Mouse (Mus musculus) forebrain, postnatal 0 days (tissue): ENCODE results near the gene Pde6d. TPM values are rescaled to one million over a fixed set of nuclear protein-coding genes. Genes with fewer than 3 reads are reported as not detected.

ENCODE experiments used
- ATAC-seq: fragments of 200-750 bp; cut with Nextera tagmentation; 2 replicates; pipeline ENCODE4 v1.8.0; 2017; ENCODE audit warnings: mild to moderate bottlenecking, moderate library complexity
- DNase-seq: peaks from one replicate; pipeline ENCODE4 v3.0.0-alpha.2; 2015
- H3K27ac ChIP-seq: fragments of 300-500 bp; sonication (generic); 2 replicates; pipeline ENCODE4 v1.5.1; 2014; ENCODE audit warnings: low read depth, mild to moderate bottlenecking, antibody characterized with exemption, low read length, moderate library complexity, mixed read lengths
- H3K27me3 ChIP-seq: fragments of 300-500 bp; sonication (generic); 2 replicates; pipeline ENCODE4 v1.6.1; 2014; ENCODE audit warnings: mild to moderate bottlenecking, low read length, mixed read lengths; ENCODE audit not compliant: insufficient read depth
- H3K36me3 ChIP-seq: fragments of 300-500 bp; sonication (generic); 2 replicates; pipeline ENCODE4 v1.6.1; 2014; ENCODE audit warnings: mild to moderate bottlenecking, moderate library complexity; ENCODE audit not compliant: insufficient read depth
- H3K4me1 ChIP-seq: fragments of 300-500 bp; sonication (generic); 2 replicates; pipeline ENCODE4 v1.6.1; 2014; ENCODE audit warnings: antibody characterized with exemption; ENCODE audit not compliant: insufficient read depth
- H3K4me2 ChIP-seq: fragments of 300-500 bp; sonication (generic); 2 replicates; pipeline ENCODE4 v1.6.1; 2014; ENCODE audit warnings: low read depth, mild to moderate bottlenecking, moderate library complexity
- H3K4me3 ChIP-seq: fragments of 300-500 bp; sonication (generic); 2 replicates; pipeline ENCODE4 v1.5.1; 2014; ENCODE audit warnings: low read depth, low read length, mixed read lengths
- H3K9ac ChIP-seq: fragments of 300-500 bp; sonication (generic); 2 replicates; pipeline ENCODE4 v1.6.1; 2014; ENCODE audit warnings: mild to moderate bottlenecking
- H3K9me3 ChIP-seq: fragments of 300-500 bp; sonication (generic); 2 replicates; pipeline ENCODE4 v1.6.1; 2016; ENCODE audit warnings: low read length
- CTCF ChIP-seq: sonication (generic); IDR thresholded peaks from 2 replicates; pipeline ENCODE4 v1.5.1; 2016; ENCODE audit warnings: antibody characterized with exemption, control low read depth, low read depth
- WGBS: fragments of 180-500 bp; shearing (Covaris S2); extraction: QIAGEN DNeasy Blood & Tissue Kit; methylation state at CpG from one replicate; pipeline ENCODE4 v1.1.7; 2014; 5-methylcytosine and 5-hydroxymethylcytosine counted together
- polyA plus RNA-seq: library from polyadenylated mRNA; unstranded; fragments of >200 nt; fragmentation: Nextera tagmentation; extraction: Ambion mirVana; gene quantifications from 2 replicates; pipeline ENCODE4 v1.2.1, GENCODE M21; 2015
- total RNA-seq: library from RNA; depleted of rRNA; stranded (reverse); fragments of >200 nt; gene quantifications from 2 replicates; pipeline ENCODE4 v1.2.3, GENCODE M21; 2014

Gene Pde6d
- total and polyA plus RNA-seq, 2 experiments from 2014 or later: 44.9 to 116 TPM

DNA sequence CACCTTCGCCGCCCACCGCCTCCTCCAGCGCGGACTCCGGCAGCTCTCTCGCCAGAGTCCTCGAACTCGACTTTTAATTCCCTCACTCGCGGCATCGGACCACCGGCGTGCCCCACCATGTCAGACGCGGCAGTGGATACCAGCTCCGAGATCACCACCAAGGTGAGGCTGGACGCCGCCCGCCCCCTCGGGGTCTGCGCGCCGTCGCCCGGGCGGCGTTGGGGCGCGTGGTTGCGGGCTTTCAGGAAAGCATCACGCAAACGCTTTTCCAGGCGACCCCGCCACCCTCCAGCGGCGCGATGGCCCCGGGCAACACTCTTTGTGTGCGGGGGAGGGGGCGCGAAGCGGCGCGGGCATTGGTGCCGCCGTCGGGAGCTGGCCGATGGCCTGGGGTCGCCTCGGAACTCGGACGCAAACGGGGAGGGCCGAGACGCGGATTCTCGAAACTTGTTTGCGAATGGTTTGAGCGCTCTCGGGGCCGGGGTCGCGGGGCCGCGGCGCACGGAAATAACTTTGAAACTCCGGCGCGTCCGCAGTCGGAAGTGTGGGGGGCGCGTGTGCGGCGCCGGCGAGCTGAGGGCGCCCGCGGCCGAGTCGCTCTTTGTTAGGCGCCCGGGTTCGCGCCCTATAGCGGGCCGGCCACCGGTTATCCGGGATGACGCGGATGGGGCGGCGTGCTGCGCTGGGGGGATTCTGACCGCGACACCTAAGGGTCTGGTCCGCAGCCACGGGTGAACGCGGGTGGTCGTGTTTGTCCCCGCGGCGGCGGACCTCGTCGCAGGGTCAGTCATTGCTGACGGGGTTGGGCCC is 55.4 kb downstream of the Pde6d start:
- Histone ChIP-seq H3K9ac (peak overlapping the region; percentile 99), H3K4me3 (peak overlapping the region; percentile 92), H3K36me3 (peaks cover 13% of the 10 kb centered on the region), H3K27ac (peak overlapping the region; percentile 100), H3K27me3 (no peaks in the 10 kb centered on the region), H3K4me1 (peaks cover 15% of the 10 kb centered on the region; the same call in 1 of the 2 replicates), H3K9me3 (no peaks in the 10 kb centered on the region), H3K4me2 (peak overlapping the region; percentile 69)
- TF ChIP-seq CTCF: no peak
- WGBS: 1% methylated on average over 105 of the region's 111 CpGs
- peak; percentile 48 for DNase-seq
- ATAC-seq: no peak

DNA sequence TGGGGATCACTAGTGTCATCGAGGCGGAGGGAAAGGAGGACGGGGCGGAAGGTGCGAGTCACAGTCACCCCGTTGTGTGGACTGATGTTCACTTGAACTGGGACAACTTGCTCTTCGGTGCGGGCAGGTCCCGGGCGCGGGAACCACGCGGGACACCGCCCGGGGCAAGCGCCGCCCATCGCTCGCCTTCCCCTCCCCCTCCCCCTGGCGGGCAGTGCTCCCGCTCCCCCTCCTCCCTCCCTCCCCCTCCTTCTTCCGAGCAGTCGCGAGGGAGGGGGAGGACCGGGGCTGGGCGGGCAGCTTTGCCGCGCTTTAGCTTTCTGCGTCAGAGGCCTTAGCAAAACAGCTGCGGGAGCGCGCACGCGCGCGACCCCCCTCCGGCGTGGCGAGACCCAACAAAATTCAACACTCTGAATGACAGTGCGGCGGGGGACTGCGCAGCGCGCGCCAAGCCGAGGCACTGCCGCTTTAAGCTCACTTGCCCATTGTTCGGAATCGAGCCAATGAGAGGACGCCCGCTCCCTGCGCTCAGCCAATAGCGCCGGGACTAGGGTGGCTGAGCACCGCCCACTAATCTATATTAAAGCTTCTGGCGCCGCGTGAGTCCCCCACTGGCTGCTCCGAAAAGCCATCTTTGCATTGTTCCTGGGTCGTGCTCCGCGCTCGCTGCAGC is 56.2 kb downstream of the Pde6d start, which contains the start of gene Ptma:
Gene Ptma, plus strand, starts transcription at position 611 of the 673 bp plus-strand sequence.
- no peaks in the 10 kb centered on the region for H3K9me3 ChIP-seq
- H3K27ac ChIP-seq: peak within 1 kb of the TSS; percentile 100
- WGBS: 2% methylated on average over 56 of the region's 63 CpGs
- peak within 1 kb of the TSS; percentile 97 for H3K4me2 ChIP-seq
- ATAC-seq: peak; percentile 92
- no peaks in the 10 kb centered on the region for H3K27me3 ChIP-seq
- peaks cover 6% of the 10 kb centered on the region for H3K36me3 ChIP-seq
- H3K4me1 ChIP-seq: peaks cover 13% of the 10 kb centered on the region; the same call in 1 of the 2 replicates
- 0 out of 2 replicates have a peak, but pooled peaks have one; percentile 3 for TF ChIP-seq CTCF
- H3K4me3 ChIP-seq: peak within 1 kb of the TSS; percentile 92
- H3K9ac ChIP-seq: peak within 1 kb of the TSS; percentile 99
- DNase-seq: peak; percentile 100

DNA sequence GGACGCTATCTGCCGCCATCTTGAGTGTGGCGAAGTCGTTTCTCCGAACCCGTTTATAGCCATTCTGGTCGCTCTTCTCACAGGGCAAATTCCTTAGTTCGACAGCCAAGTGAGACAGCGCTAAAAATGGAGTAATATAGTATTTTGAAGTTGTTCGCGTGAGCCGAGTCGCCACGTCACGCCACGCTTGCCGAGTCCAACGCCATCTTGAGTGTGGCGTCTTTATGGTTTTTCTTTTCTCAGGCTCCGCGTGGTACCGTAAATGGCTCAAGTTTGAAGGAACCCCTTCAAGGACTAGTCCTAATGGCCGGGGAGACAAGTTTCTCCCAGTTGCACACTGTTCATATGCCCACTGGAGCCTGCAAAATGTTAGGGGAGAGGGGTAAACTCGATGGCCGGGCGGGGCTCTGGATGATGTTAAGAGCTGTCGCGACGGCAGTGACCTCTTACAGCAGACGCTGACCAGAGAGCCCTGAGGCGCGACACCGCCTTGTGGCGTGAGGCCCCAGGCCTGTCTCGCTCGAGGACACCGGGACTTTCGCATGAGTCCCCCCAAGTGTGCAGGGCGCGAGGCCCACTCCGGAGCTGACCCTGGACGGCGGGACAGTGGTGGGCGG is 56.8 kb downstream of the Pde6d start:
- Histone ChIP-seq H3K4me2 (peak overlapping the region; percentile 97), H3K9ac (peak overlapping the region; percentile 95), H3K9me3 (no peaks in the 10 kb centered on the region), H3K4me3 (peak overlapping the region; percentile 92), H3K4me1 (peaks cover 13% of the 10 kb centered on the region; the same call in 1 of the 2 replicates), H3K36me3 (peaks cover 1% of the 10 kb centered on the region; the same call in 1 of the 2 replicates), H3K27ac (peak overlapping the region; percentile 100), H3K27me3 (no peaks in the 10 kb centered on the region)
- DNase-seq (no peak), ATAC-seq (peak; percentile 12)
- TF ChIP-seq CTCF: no peak
- 2% methylated on average over 44 of the region's 44 CpGs for WGBS

DNA sequence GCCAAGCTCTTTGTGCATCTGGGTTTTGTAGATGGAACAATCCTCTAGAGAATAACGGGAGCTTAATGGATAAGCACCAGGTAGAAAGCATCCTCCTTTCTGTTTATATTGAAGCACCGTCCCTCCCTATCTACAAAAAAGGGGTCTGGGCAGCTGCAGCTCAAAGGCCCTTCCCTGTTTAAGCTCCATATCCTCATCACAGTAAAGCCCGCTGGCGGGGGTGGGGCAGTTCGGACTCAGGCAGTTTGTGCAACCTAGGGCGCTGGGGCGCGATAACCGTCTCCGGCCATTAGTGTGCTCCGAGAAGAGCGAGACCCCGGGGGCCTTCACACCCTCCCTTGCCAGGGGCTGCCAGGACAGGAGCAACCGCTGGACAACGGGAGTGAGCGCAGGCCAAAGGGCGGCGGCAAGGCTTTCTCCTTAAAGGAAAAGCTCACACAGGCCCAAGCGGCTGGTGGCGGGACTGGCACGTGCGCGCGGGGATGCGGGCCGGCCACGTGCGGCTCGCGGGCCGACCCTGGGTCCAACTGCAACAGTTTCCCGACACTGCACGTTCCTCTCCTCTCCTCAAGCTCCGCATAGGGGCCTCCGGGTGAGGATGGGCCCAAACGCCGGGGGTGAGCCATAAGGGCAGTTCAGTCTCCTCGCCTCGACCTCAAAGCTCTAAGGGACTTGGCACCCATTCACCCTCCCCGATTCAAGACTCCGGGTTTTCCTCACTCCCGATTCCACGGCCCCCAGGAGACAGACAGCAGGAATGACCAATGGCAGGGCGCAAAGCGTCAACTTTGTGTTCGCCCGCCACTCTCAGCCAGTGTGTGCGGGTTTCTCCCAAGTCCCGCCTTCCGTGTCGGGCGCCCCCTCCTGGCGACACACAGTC is 57.6 kb downstream of the Pde6d start:
- TF ChIP-seq CTCF: peak; percentile 96
- Histone ChIP-seq H3K36me3 (no peaks in the 10 kb centered on the region), H3K27ac (peak overlapping the region; percentile 100), H3K27me3 (no peaks in the 10 kb centered on the region), H3K9me3 (no peaks in the 10 kb centered on the region), H3K4me2 (peak overlapping the region; percentile 97), H3K4me3 (peak overlapping the region; percentile 92), H3K9ac (peak overlapping the region; percentile 95), H3K4me1 (peaks cover 13% of the 10 kb centered on the region; the same call in 1 of the 2 replicates)
- WGBS: 2% methylated on average over 53 of the region's 53 CpGs
- ATAC-seq: peak; percentile 71
- peak; percentile 100 for DNase-seq

DNA sequence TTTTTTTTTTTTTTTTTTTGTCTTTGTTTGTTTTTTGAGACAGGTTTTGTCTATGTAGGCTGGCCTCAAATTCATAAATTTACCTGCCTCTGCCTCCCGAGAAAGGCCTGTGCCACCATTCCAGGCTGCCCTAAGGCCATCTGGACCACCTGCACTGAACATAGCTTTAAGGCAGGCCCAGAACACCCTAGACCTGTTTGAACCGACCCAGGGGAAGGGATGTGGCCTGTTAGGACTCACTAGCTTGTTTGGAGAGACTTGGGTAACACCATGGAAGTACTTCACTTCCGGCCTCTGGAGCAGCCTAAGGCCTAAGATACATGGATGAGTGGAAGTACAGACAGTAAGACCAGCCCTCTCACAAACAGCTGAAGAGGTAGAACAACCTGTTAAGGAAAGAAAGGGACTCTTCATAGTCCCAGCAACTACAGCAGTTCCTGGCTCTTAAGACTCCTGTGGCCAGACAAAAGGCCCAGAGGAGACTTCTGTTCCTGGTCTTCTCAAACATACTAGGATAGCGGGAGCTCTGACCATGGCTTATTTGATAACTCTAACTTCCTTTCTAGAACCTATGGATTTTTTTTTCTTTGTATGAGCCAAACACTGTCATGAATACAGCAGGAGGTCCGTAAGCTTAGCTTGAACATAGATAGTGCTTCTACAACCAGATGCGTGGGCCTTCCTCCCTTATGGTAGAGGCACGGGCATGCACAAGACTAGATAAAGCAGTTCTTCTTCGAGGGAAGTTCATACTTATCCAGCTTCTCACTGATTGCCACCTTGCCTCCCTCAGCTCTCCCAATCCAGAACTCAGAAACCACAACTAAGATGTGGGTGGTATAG is 58.4 kb downstream of the Pde6d start:
- H3K4me1 ChIP-seq: peaks cover 9% of the 10 kb centered on the region; the same call in 1 of the 2 replicates
- H3K9me3 ChIP-seq: no peaks in the 10 kb centered on the region
- no peaks in the 10 kb centered on the region for H3K36me3 ChIP-seq
- peak overlapping the region; percentile 95 for H3K9ac ChIP-seq
- peak overlapping the region; percentile 100 for H3K27ac ChIP-seq
- H3K27me3 ChIP-seq: no peaks in the 10 kb centered on the region
- 93% methylated on average over 8 of the region's 8 CpGs for WGBS
- H3K4me2 ChIP-seq: peak overlapping the region; percentile 97; the same call in 1 of the 2 replicates
- ATAC-seq (no peak), DNase-seq (no peak)
- TF ChIP-seq CTCF: no peak
- no peak overlapping the region for H3K4me3 ChIP-seq
